Mouse (Mus musculus) liver, embryonic 12.5 days (tissue): ENCODE measurements at regions not wholly inside any gene's neighbourhood (a gene's known extent, or its start where the extent isn't known, plus 50 kb on each side); places are given as distances from the start of the nearest gene placed in this dataset.

Source experiments
- ATAC-seq: fragments of 200-750 bp; cut with Nextera tagmentation; 2 replicates; pipeline ENCODE4 v1.8.0; 2017; ENCODE audit warnings: moderate number of reproducible peaks, mild to moderate bottlenecking, moderate library complexity
- H3K27ac ChIP-seq: fragments of 300-500 bp; sonication (generic); 2 replicates; pipeline ENCODE4 v1.5.1; 2016; ENCODE audit warnings: mild to moderate bottlenecking
- H3K27me3 ChIP-seq: fragments of 300-500 bp; sonication (generic); replicated peaks from 2 replicates; pipeline ENCODE4 v1.6.1; 2016; ENCODE audit warnings: mild to moderate bottlenecking, moderate library complexity
- H3K36me3 ChIP-seq: fragments of 300-500 bp; sonication (generic); 2 replicates; pipeline ENCODE4 v1.6.1; 2016; ENCODE audit warnings: mild to moderate bottlenecking, moderate library complexity
- H3K4me1 ChIP-seq: fragments of 300-500 bp; sonication (generic); 2 replicates; pipeline ENCODE4 v1.6.1; 2016
- H3K4me2 ChIP-seq: fragments of 300-500 bp; sonication (generic); 2 replicates; pipeline ENCODE4 v1.6.1; 2016; ENCODE audit warnings: mild to moderate bottlenecking, moderate library complexity
- H3K4me3 ChIP-seq: fragments of 300-500 bp; sonication (generic); 2 replicates; pipeline ENCODE4 v1.5.1; 2016; ENCODE audit warnings: mild to moderate bottlenecking, moderate library complexity
- H3K9ac ChIP-seq: fragments of 300-500 bp; sonication (generic); 2 replicates; pipeline ENCODE4 v1.6.1; 2016; ENCODE audit warnings: mild to moderate bottlenecking, moderate library complexity
- H3K9me3 ChIP-seq: fragments of 300-500 bp; sonication (generic); replicated peaks from 2 replicates; pipeline ENCODE4 v1.6.1; 2016; ENCODE audit warnings: mild to moderate bottlenecking, moderate library complexity
- WGBS: fragments of 180-500 bp; shearing (Covaris S2); methylation state at CpG from one replicate; pipeline ENCODE4 v1.1.7; 2016; ENCODE audit not compliant: insufficient replicate concordance; 5-methylcytosine and 5-hydroxymethylcytosine counted together

DNA sequence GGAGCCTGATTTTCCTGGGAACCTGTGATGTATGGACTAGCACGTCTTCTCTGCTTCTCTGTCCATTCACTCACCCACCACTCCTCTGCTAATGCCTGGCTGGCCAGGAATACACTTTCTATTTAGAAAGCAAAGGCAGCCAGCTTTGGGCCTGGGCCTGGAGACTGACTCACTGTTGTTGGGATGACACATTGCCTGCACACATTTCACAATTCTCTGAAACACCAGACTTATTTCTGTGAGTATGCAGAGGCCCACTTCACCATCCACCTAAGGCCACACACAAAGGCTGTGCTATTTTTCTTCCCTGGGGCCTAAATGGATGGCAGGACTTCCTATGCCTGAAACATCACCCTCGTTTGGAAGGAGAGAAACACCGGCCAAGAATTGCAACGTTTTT is 199.7 kb upstream of the Klf4 start:
- no peaks in the 10 kb centered on the region for H3K9me3 ChIP-seq
- H3K4me3 ChIP-seq, result no peak overlapping the region
- no peak overlapping the region for H3K9ac ChIP-seq
- H3K4me1 ChIP-seq, result no peaks in the 10 kb centered on the region
- WGBS, result 63% methylated on average over 4 of the region's 4 CpGs
- H3K36me3 ChIP-seq, result no peaks in the 10 kb centered on the region
- no peak overlapping the region for H3K27ac ChIP-seq
- ATAC-seq, result no peak
- H3K4me2 ChIP-seq, result no peak overlapping the region
- no peaks in the 10 kb centered on the region for H3K27me3 ChIP-seq

DNA sequence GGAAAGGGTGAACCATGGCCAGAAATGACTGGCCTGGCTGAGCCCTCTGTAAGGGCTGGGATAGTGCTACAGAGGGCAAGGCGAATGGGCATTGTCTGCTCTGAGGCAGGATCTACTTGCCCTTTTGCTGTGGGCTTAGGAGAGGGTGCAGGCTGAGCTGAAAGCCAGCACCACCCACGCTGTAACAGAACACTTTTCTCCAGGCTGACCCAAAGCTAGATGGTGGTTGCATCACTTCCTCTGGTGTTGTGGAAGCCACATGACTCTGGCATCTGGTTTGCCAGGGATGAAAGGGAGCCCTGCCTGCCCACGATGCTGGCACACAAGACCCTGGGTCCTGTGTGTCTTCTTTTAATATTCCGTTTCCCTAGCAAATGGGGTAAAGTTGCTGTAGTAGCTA is 198.0 kb upstream of the Klf4 start:
- H3K9ac ChIP-seq, result no peak overlapping the region
- WGBS, result 56% methylated on average over 4 of the region's 4 CpGs
- H3K4me2 ChIP-seq, result no peak overlapping the region
- no peaks in the 10 kb centered on the region for H3K9me3 ChIP-seq
- ATAC-seq, result no peak
- H3K27me3 ChIP-seq, result no peaks in the 10 kb centered on the region
- no peaks in the 10 kb centered on the region for H3K36me3 ChIP-seq
- H3K4me3 ChIP-seq, result no peak overlapping the region
- H3K4me1 ChIP-seq, result no peaks in the 10 kb centered on the region
- no peak overlapping the region for H3K27ac ChIP-seq

DNA sequence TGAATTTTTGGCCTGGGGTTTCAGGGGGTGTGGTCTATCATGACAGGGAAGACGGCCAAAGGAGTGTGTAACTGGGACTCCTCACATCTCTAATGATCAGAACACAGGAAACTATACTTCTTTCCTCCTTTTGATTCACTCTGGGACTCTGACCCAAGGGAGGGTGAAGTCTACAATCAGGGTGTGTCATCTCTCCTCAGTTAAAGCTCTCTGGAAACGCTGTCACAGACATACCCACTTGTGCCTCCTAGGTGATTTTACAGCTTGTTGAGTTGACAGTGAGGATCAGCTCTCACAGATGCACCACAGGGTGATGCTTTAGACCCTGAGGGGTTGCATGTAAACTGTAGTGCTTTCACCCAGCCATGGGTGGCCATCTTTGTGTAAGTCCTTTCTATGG is 194.9 kb upstream of the Klf4 start:
- H3K4me3 ChIP-seq, result no peak overlapping the region
- no peaks in the 10 kb centered on the region for H3K9me3 ChIP-seq
- H3K9ac ChIP-seq, result no peak overlapping the region
- no peak overlapping the region for H3K4me2 ChIP-seq
- no peak overlapping the region for H3K27ac ChIP-seq
- no peaks in the 10 kb centered on the region for H3K4me1 ChIP-seq
- H3K36me3 ChIP-seq, result no peaks in the 10 kb centered on the region
- 56% methylated on average over 2 of the region's 2 CpGs for WGBS
- no peak for ATAC-seq
- H3K27me3 ChIP-seq, result no peaks in the 10 kb centered on the region

DNA sequence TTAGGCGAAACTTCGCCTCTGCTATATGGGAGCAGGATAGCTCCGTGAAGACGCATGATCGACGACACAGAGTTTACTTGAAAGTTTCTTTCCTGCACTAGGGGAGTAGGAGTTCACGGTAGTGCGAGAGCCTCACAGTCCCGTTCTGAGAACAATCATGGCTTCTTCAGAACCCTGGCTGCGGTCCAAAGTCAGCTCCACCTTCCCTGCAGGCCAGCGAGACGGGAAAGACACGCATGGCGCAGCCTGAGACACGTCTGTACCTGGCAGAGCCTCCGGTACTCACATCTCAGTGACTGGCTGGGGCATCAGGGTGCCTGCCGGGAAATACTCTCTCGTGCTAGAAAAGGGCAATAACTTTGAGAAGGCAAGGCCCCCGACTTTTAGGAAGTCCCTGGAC is 193.8 kb upstream of the Klf4 start:
- no peaks in the 10 kb centered on the region for H3K4me1 ChIP-seq
- no peak overlapping the region for H3K4me2 ChIP-seq
- 74% methylated on average over 19 of the region's 19 CpGs for WGBS
- no peaks in the 10 kb centered on the region for H3K9me3 ChIP-seq
- no peaks in the 10 kb centered on the region for H3K27me3 ChIP-seq
- no peaks in the 10 kb centered on the region for H3K36me3 ChIP-seq
- no peak overlapping the region for H3K4me3 ChIP-seq
- no peak overlapping the region for H3K27ac ChIP-seq
- no peak for ATAC-seq
- no peak overlapping the region for H3K9ac ChIP-seq

DNA sequence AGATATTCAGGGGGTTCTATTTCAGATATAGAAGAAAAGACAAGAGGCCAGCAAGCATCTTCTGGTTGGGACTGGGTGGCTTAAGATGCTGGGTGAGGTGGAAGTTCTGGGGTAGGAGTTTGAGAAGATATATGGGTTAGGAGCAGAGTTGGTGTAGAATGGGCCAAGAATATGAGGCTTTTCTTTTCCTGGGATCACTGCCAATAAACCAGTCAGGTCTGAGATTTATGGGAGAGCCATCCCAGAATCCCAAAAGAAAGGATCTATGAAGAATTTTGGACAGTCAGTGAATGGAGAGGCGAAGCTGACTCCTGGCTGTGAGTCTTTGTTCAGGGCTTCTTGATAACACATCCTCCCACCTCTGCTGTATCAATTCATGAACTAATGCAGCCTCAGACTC is 192.0 kb upstream of the Klf4 start:
- H3K4me1 ChIP-seq, result no peaks in the 10 kb centered on the region
- H3K4me2 ChIP-seq, result no peak overlapping the region
- no peaks in the 10 kb centered on the region for H3K9me3 ChIP-seq
- H3K9ac ChIP-seq, result no peak overlapping the region
- 53% methylated on average over 1 of the region's 1 CpGs for WGBS
- ATAC-seq, result no peak
- H3K27ac ChIP-seq, result no peak overlapping the region
- no peaks in the 10 kb centered on the region for H3K27me3 ChIP-seq
- no peaks in the 10 kb centered on the region for H3K36me3 ChIP-seq
- H3K4me3 ChIP-seq, result no peak overlapping the region

DNA sequence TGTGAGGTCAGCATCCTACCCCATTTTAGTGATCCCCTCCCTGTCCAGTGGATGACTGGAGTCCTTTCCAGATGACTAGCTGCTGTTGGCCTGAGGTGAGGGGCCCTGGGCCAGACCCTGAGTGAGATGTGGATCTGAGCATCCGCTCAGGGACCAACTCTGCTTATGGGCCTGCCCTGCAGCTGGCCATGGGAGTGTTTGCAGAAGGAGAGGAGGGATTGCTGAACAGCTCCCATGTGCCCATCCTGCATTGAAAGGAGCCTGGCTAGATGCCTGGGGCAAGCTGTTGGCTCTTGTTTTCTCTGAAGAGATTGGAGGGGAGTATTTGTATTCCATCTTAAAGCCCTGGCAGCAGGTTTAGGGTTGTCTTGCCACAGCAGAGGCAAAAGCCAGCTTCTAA is 190.9 kb upstream of the Klf4 start:
- no peaks in the 10 kb centered on the region for H3K36me3 ChIP-seq
- WGBS, result 63% methylated on average over 1 of the region's 1 CpGs
- no peak overlapping the region for H3K4me3 ChIP-seq
- no peaks in the 10 kb centered on the region for H3K4me1 ChIP-seq
- no peaks in the 10 kb centered on the region for H3K27me3 ChIP-seq
- H3K9me3 ChIP-seq, result no peaks in the 10 kb centered on the region
- H3K4me2 ChIP-seq, result no peak overlapping the region
- no peak overlapping the region for H3K27ac ChIP-seq
- no peak overlapping the region for H3K9ac ChIP-seq
- no peak for ATAC-seq

DNA sequence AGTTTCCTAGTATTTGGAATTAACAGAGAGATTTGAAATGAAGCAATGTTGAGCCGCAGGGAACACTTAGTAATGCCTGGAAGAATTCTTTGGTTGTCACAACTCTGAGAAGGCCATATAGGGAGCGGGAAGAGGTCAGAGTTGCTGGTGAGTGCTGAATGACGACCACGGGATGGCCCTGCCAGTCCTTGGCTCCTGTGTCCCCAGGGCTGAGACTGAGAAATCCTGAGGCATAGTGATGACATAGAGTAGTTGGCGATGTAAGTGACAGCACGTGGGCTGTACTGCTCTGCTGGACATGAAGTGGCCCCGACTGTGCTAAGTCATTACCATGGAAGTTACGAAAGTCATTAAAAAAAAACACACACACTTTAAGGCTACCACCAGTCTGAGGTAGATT is 190.1 kb upstream of the Klf4 start:
- no peak for ATAC-seq
- 56% methylated on average over 8 of the region's 8 CpGs for WGBS
- no peak overlapping the region for H3K4me2 ChIP-seq
- no peaks in the 10 kb centered on the region for H3K9me3 ChIP-seq
- no peak overlapping the region for H3K9ac ChIP-seq
- H3K36me3 ChIP-seq, result no peaks in the 10 kb centered on the region
- no peak overlapping the region for H3K27ac ChIP-seq
- no peak overlapping the region for H3K4me3 ChIP-seq
- H3K4me1 ChIP-seq, result no peaks in the 10 kb centered on the region
- no peaks in the 10 kb centered on the region for H3K27me3 ChIP-seq

DNA sequence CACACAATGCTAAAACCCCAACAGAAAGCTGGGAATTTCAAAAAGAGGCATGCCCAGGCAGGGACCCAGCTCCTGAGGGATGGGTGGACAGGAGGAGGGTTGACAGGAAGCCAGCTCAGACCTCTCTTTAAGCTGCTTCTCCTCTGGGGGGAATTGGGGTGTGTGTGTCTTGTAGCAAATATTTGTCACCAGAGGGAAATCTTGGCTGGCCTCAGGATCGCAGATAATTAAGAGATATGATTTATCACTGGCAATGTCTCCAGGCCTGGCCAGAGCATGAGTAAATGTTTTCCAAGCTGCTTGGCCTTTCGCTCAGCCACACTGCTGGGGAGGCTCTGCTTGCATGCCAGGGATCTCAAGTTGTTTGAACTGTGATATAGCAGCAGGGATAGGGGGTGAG is 189.6 kb upstream of the Klf4 start:
- H3K9ac ChIP-seq, result no peak overlapping the region
- no peak for ATAC-seq
- H3K27me3 ChIP-seq, result no peaks in the 10 kb centered on the region
- H3K4me2 ChIP-seq, result no peak overlapping the region
- no peak overlapping the region for H3K4me3 ChIP-seq
- H3K9me3 ChIP-seq, result no peaks in the 10 kb centered on the region
- H3K4me1 ChIP-seq, result no peaks in the 10 kb centered on the region
- no peak overlapping the region for H3K27ac ChIP-seq
- no peaks in the 10 kb centered on the region for H3K36me3 ChIP-seq
- WGBS, result 51% methylated on average over 2 of the region's 2 CpGs

DNA sequence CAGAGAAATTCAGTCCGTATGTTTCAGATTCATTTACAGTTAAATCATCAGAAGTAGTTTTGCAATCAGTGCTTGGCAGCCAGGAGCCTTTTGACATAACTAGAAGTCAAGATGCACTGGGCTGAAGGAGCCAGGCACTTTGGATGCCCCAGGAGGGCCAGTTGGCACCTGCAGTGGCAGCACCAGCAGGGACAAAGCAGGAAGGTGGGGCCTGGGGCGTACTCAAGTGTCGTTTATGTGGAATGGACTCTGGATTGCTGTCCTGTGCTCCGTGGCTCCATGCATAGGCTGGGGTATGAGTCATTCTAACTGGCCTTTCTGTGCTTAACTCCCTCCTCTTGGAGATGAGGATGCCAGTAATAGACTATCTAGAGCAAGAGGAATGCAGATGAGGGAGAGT is 186.2 kb upstream of the Klf4 start:
- H3K4me2 ChIP-seq, result no peak overlapping the region
- ATAC-seq, result no peak
- no peaks in the 10 kb centered on the region for H3K4me1 ChIP-seq
- 69% methylated on average over 4 of the region's 4 CpGs for WGBS
- no peak overlapping the region for H3K27ac ChIP-seq
- H3K9ac ChIP-seq, result no peak overlapping the region
- H3K27me3 ChIP-seq, result no peaks in the 10 kb centered on the region
- H3K9me3 ChIP-seq, result no peaks in the 10 kb centered on the region
- H3K36me3 ChIP-seq, result no peaks in the 10 kb centered on the region
- no peak overlapping the region for H3K4me3 ChIP-seq

DNA sequence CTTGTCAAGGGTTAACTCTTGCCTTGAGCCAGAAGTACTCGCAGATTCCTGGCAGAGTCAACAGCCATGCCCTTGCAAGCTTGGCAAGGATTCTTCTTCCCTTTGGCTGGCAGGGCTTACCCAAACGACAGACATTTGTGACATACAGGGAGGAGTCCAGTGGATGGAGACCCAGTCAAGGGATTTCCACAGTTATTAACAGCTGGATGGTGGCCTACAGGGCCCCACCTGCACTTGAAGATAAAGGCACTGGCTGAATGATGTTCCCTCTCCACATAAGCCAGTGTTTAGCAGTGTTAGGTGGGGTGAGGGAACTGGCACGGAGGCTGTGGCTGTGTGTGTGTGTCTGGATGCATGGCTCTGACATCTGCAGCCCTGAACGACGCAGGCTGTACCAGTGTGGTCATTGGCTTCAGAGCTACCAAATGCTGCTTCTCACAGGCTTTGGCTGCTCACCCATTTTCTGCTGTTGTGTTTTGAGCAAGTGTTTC is 183.9 kb upstream of the Klf4 start:
- WGBS, result 56% methylated on average over 5 of the region's 5 CpGs
- H3K27ac ChIP-seq, result no peak overlapping the region
- no peaks in the 10 kb centered on the region for H3K4me1 ChIP-seq
- no peaks in the 10 kb centered on the region for H3K9me3 ChIP-seq
- H3K4me3 ChIP-seq, result no peak overlapping the region
- H3K9ac ChIP-seq, result no peak overlapping the region
- no peaks in the 10 kb centered on the region for H3K36me3 ChIP-seq
- no peaks in the 10 kb centered on the region for H3K27me3 ChIP-seq
- H3K4me2 ChIP-seq, result no peak overlapping the region
- no peak for ATAC-seq

DNA sequence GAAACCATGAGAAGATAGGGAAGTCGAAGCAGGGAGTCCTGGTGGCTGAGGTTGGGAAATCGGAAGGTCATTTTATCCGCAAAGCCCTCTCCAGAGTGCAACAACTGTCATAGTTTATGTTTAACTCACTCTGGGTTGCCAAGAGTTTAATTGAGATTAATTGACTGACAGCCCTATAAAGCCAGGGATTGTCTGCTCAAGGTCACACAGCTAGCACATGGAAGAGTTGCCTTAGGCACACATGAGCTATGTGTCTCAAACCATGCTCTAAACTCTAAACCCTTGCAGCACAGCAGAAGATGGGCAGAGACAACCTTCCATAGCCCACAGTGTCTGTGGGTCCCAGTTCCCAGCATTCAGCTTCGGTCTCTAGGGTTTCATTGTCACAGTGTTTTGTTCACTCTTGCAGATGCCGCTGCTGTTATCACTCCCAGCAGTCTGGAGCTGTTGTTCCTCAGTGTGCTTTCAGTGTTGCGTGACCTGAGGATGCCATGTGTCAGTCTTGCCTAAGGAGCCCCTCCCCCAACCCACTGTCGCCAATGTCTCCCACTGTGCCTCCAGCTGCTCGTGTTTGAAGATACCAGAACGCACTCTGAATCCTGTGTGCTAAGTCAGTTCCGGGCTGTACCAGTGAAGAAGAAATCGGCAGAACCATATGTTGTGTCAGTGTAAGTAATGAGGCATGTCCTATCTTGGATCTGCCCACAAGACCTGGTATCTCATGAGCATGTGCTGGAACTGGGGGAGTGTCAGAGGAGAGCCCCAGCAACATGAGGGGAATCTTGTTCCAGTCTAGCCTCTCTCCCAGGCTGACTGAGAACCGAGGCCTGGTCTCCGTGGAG is 179.5 kb upstream of the Klf4 start:
- Histone ChIP-seq H3K27me3 (no peaks in the 10 kb centered on the region), H3K4me3 (no peak overlapping the region), H3K9me3 (no peaks in the 10 kb centered on the region), H3K9ac (no peak overlapping the region), H3K27ac (no peak overlapping the region), H3K36me3 (no peaks in the 10 kb centered on the region), H3K4me2 (no peak overlapping the region), H3K4me1 (no peaks in the 10 kb centered on the region)
- ATAC-seq, result no peak
- WGBS, result 56% methylated on average over 13 of the region's 13 CpGs

DNA sequence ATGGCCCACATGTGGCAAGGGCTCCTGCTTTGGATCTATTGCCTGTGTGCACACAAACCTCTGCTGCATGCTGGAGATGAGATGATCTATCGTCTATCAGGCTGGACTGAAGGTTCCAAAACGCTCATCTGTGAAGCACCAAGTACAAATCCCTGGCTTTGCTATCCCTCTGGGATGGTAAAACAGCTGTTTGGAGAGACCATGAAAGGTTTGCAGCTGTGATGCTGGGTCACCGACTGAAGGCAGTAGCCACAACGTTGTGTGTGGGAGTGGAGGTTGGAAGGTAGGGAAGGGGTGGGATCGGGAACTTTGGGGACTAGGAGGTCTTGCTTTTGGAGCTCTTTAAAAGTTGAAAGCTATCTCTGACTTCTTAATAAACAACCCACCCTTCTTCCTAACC is 178.2 kb upstream of the Klf4 start:
- no peaks in the 10 kb centered on the region for H3K9me3 ChIP-seq
- no peak overlapping the region for H3K9ac ChIP-seq
- ATAC-seq, result no peak
- WGBS, result 81% methylated on average over 5 of the region's 5 CpGs
- H3K36me3 ChIP-seq, result no peaks in the 10 kb centered on the region
- H3K27me3 ChIP-seq, result no peaks in the 10 kb centered on the region
- H3K4me3 ChIP-seq, result no peak overlapping the region
- H3K4me2 ChIP-seq, result no peak overlapping the region
- no peaks in the 10 kb centered on the region for H3K4me1 ChIP-seq
- H3K27ac ChIP-seq, result no peak overlapping the region

DNA sequence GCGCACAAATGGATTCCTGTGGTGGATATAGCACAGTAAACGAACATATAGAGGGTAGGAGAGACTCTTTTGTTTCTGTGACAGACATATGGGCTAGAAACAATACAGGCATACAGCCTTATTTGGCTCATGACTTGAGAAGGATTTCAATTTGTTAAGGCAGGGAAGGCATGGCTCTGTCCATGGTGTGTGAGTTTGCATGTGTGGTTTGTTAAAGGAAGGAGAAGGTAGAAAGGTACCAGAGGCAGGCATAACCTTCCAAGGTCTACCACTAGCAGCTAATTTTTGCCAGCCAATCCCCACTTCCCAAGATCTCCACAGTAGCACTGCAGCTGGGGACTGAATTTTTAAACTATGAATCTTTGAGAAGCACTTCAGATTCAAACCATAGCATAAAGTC is 176.5 kb upstream of the Klf4 start:
- no peaks in the 10 kb centered on the region for H3K9me3 ChIP-seq
- H3K36me3 ChIP-seq, result no peaks in the 10 kb centered on the region
- WGBS, result 55% methylated on average over 2 of the region's 2 CpGs
- no peak overlapping the region for H3K9ac ChIP-seq
- no peak overlapping the region for H3K27ac ChIP-seq
- no peaks in the 10 kb centered on the region for H3K27me3 ChIP-seq
- no peaks in the 10 kb centered on the region for H3K4me1 ChIP-seq
- no peak overlapping the region for H3K4me3 ChIP-seq
- no peak overlapping the region for H3K4me2 ChIP-seq
- no peak for ATAC-seq
